Mouse (Mus musculus): ENCODE measurements around the gene Inhbc. TPM values are rescaled to one million over a fixed set of nuclear protein-coding genes. Genes with fewer than 3 reads are reported as not detected.

The Inhbc gene
- polyA plus RNA-seq, 1 experiment from 2014 or later, result not detected

GRCm38 (mm10) chr10:127350594-127351284 lies 19.5 kb downstream of the Inhbc start:
- H3K27me3 ChIP-seq, result peaks cover 8% of the 10 kb centered on the region; the same call in 1 of the 2 replicates
- H3K4me1 ChIP-seq, result peaks cover 5% of the 10 kb centered on the region; the same call in 1 of the 2 replicates
- ATAC-seq (ENCODE audit: low FRiP score), result peak; percentile 64
- no peak overlapping the region for H3K27ac ChIP-seq
- H3K4me2 ChIP-seq (replicated peaks), result peak overlapping the region; percentile 46
- no peaks in the 10 kb centered on the region for H3K9me3 ChIP-seq (replicated peaks)
- H3K4me3 ChIP-seq, result peak overlapping the region; percentile 9; the same call in 1 of the 2 replicates
- no peaks in the 10 kb centered on the region for H3K36me3 ChIP-seq
- WGBS, result 15% methylated on average over 24 of the region's 24 CpGs
- 0 out of 2 replicates have a peak overlapping the region, but pooled peaks have one; percentile 33 for H3K9ac ChIP-seq

- Histone ChIP-seq H3K4me3 (no peak overlapping the region), H3K9me3 (replicated peaks) (no peaks in the 10 kb centered on the region), H3K27me3 (peaks cover 8% of the 10 kb centered on the region; the same call in 1 of the 2 replicates), H3K36me3 (no peaks in the 10 kb centered on the region), H3K27ac (no peak overlapping the region), H3K4me1 (peaks cover 5% of the 10 kb centered on the region; the same call in 1 of the 2 replicates), H3K9ac (no peak overlapping the region), H3K4me2 (replicated peaks) (no peak overlapping the region)
- no peak for ATAC-seq (ENCODE audit: low FRiP score)
- 79% methylated on average over 8 of the region's 8 CpGs for WGBS
Observed at GRCm38 (mm10) chr10:127349810-127350209, 20.4 kb downstream of the Inhbc start.

GRCm38 (mm10) chr10:127348957-127349356 lies 21.3 kb downstream of the Inhbc start:
- ATAC-seq (ENCODE audit: low FRiP score), result no peak
- Histone ChIP-seq H3K4me3 (no peak overlapping the region), H3K9ac (no peak overlapping the region), H3K27me3 (peaks cover 8% of the 10 kb centered on the region; the same call in 1 of the 2 replicates), H3K4me2 (replicated peaks) (no peak overlapping the region), H3K27ac (no peak overlapping the region), H3K36me3 (no peaks in the 10 kb centered on the region), H3K4me1 (peaks cover 5% of the 10 kb centered on the region; the same call in 1 of the 2 replicates), H3K9me3 (replicated peaks) (no peaks in the 10 kb centered on the region)
- 65% methylated on average over 4 of the region's 4 CpGs for WGBS

GRCm38 (mm10) chr10:127346173-127346572 lies 24.1 kb downstream of the Inhbc start:
- no peak for ATAC-seq (ENCODE audit: low FRiP score)
- WGBS, result 88% methylated on average over 3 of the region's 3 CpGs
- Histone ChIP-seq H3K9me3 (replicated peaks) (no peaks in the 10 kb centered on the region), H3K36me3 (no peaks in the 10 kb centered on the region), H3K27ac (no peak overlapping the region), H3K9ac (no peak overlapping the region), H3K4me3 (no peak overlapping the region), H3K4me2 (replicated peaks) (no peak overlapping the region), H3K4me1 (peaks cover 19% of the 10 kb centered on the region), H3K27me3 (peaks cover 17% of the 10 kb centered on the region)

- H3K36me3 ChIP-seq, result no peaks in the 10 kb centered on the region
- no peaks in the 10 kb centered on the region for H3K9me3 ChIP-seq (replicated peaks)
- no peak overlapping the region for H3K4me3 ChIP-seq
- H3K27ac ChIP-seq, result no peak overlapping the region
- peaks cover 33% of the 10 kb centered on the region for H3K27me3 ChIP-seq
- no peak overlapping the region for H3K9ac ChIP-seq
- no peak overlapping the region for H3K4me2 ChIP-seq (replicated peaks)
- 77% methylated on average over 3 of the region's 3 CpGs for WGBS
- ATAC-seq (ENCODE audit: low FRiP score), result no peak
- H3K4me1 ChIP-seq, result peaks cover 35% of the 10 kb centered on the region
Observed at GRCm38 (mm10) chr10:127343029-127343428, 27.2 kb downstream of the Inhbc start.

GRCm38 (mm10) chr10:127341891-127342639 lies 28.2 kb downstream of the Inhbc start, which contains the start of gene Gli1:
Gene Gli1 (minus strand): TSS chr10:127341974.
- no peaks in the 10 kb centered on the region for H3K9me3 ChIP-seq (replicated peaks)
- H3K27me3 ChIP-seq, result peaks cover 38% of the 10 kb centered on the region
- no peaks in the 10 kb centered on the region for H3K36me3 ChIP-seq
- H3K4me3 ChIP-seq, result peak within 1 kb of the TSS; percentile 40
- ATAC-seq (ENCODE audit: low FRiP score), result peak; percentile 35; the same call in 1 of the 2 replicates
- H3K4me1 ChIP-seq, result peaks cover 37% of the 10 kb centered on the region
- peak within 1 kb of the TSS; percentile 48; the same call in 1 of the 2 replicates for H3K27ac ChIP-seq
- H3K4me2 ChIP-seq (replicated peaks), result peak within 1 kb of the TSS; percentile 66
- 0% methylated on average over 29 of the region's 29 CpGs for WGBS
- H3K9ac ChIP-seq, result peak within 1 kb of the TSS; percentile 51

GRCm38 (mm10) chr10:127341360-127341690 lies 28.9 kb downstream of the Inhbc start:
- peak overlapping the region; percentile 48; the same call in 1 of the 2 replicates for H3K27ac ChIP-seq

GRCm38 (mm10) chr10:127340577-127341359 lies 29.5 kb downstream of the Inhbc start:
- Histone ChIP-seq H3K4me3 (peak overlapping the region; percentile 40), H3K9me3 (replicated peaks) (no peaks in the 10 kb centered on the region), H3K27me3 (peaks cover 38% of the 10 kb centered on the region), H3K4me2 (replicated peaks) (peak overlapping the region; percentile 66), H3K27ac (peak overlapping the region; percentile 71), H3K9ac (peak overlapping the region; percentile 51), H3K4me1 (peaks cover 37% of the 10 kb centered on the region), H3K36me3 (no peaks in the 10 kb centered on the region)
- ATAC-seq (ENCODE audit: low FRiP score), result no peak
- under 1% methylated on average over 27 of the region's 27 CpGs for WGBS

More at GRCm38 (mm10) chr10:127341360-127341690, 28.9 kb downstream of the Inhbc start:
- peak overlapping the region; percentile 40 for H3K4me3 ChIP-seq
- peak overlapping the region; percentile 8; the same call in 1 of the 2 replicates for H3K9ac ChIP-seq
- no peaks in the 10 kb centered on the region for H3K36me3 ChIP-seq
- peaks cover 38% of the 10 kb centered on the region for H3K27me3 ChIP-seq
- H3K9me3 ChIP-seq (replicated peaks), result no peaks in the 10 kb centered on the region
- ATAC-seq (ENCODE audit: low FRiP score), result no peak
- peaks cover 37% of the 10 kb centered on the region for H3K4me1 ChIP-seq
- WGBS, result 0% methylated on average over 2 of the region's 11 CpGs
- H3K4me2 ChIP-seq (replicated peaks), result peak overlapping the region; percentile 66

- Histone ChIP-seq H3K4me1 (peaks cover 37% of the 10 kb centered on the region), H3K4me3 (peak overlapping the region; percentile 40), H3K36me3 (no peaks in the 10 kb centered on the region), H3K27me3 (peaks cover 38% of the 10 kb centered on the region), H3K9ac (peak overlapping the region; percentile 51), H3K9me3 (replicated peaks) (no peaks in the 10 kb centered on the region), H3K27ac (peak overlapping the region; percentile 71; the same call in 1 of the 2 replicates), H3K4me2 (replicated peaks) (peak overlapping the region; percentile 66)
- ATAC-seq (ENCODE audit: low FRiP score), result peak; percentile 20
- 1% methylated on average over 42 of the region's 42 CpGs for WGBS
Observed at GRCm38 (mm10) chr10:127339683-127340576, 30.3 kb downstream of the Inhbc start.

GRCm38 (mm10) chr10:127338930-127339682 lies 31.1 kb downstream of the Inhbc start:
- Histone ChIP-seq H3K9ac (peak overlapping the region; percentile 39; the same call in 1 of the 2 replicates), H3K4me2 (replicated peaks) (peak overlapping the region; percentile 66), H3K4me1 (peaks cover 37% of the 10 kb centered on the region), H3K27me3 (peaks cover 38% of the 10 kb centered on the region), H3K4me3 (peak overlapping the region; percentile 40), H3K27ac (peak overlapping the region; percentile 48; the same call in 1 of the 2 replicates), H3K36me3 (no peaks in the 10 kb centered on the region), H3K9me3 (replicated peaks) (no peaks in the 10 kb centered on the region)
- peak; percentile 72 for ATAC-seq (ENCODE audit: low FRiP score)
- under 1% methylated on average over 31 of the region's 31 CpGs for WGBS

Data from hindbrain, embryonic 12.5 days (tissue).